In genomic region chr11:8219911-8220310, GRCm38 (mm10) we compare ENCODE assay signal across 19 mouse cellular contexts.
"Had no signal": no experiment of that assay in that cellular context is flagged by ENCODE, and none has a peak within 500 bp of the region (broad histone marks: within the 10 kb centered on the region; RNA-seq: fewer than 3 reads in every experiment).

No protein-coding gene starts in this region.

- DNase-seq: layer of hippocampus, postnatal 36 days; liver, postnatal 0 days; lung, embryonic 14.5 days; right cerebral cortex, adult 18-20 months; right cerebral cortex, postnatal 14 days; right cerebral cortex, postnatal 4 days; thymus, adult 2 months; thymus, postnatal 14 days; thymus, postnatal 4 days had no signal

- H3K27ac ChIP-seq: kidney, postnatal 0 days; left cerebral cortex, adult 2 months; limb, embryonic 13.5 days; liver, embryonic 14.5 days; macrophage; midbrain, embryonic 12.5 days; midbrain, embryonic 15.5 days; neural tube, embryonic 12.5 days; neural tube, embryonic 15.5 days; stomach, postnatal 0 days had no signal

- H3K4me1 ChIP-seq: midbrain, embryonic 12.5 days; midbrain, embryonic 15.5 days; neural tube, embryonic 12.5 days; neural tube, embryonic 15.5 days had no signal

- H3K27me3 ChIP-seq: midbrain, embryonic 12.5 days; midbrain, embryonic 15.5 days; neural tube, embryonic 12.5 days; neural tube, embryonic 15.5 days had no signal

- H3K4me3 ChIP-seq: left cerebral cortex, adult 2 months; limb, embryonic 13.5 days; midbrain, embryonic 12.5 days; midbrain, embryonic 15.5 days; neural tube, embryonic 12.5 days; neural tube, embryonic 15.5 days had no signal

- H3K36me3 ChIP-seq: limb, embryonic 13.5 days; midbrain, embryonic 12.5 days; midbrain, embryonic 15.5 days; neural tube, embryonic 12.5 days; neural tube, embryonic 15.5 days had no signal
